Mouse (Mus musculus) MEL (cell line): ENCODE measurements at regions not wholly inside any gene's neighbourhood (a gene's known extent, or its start where the extent isn't known, plus 50 kb on each side); places are given as distances from the start of the nearest gene placed in this dataset.

Experiments
- DNase-seq: peaks from one replicate; pipeline ENCODE4 v3.0.0; 2011; ENCODE audit warnings: low read depth, low spot score
- H3K27ac ChIP-seq: 2 replicates; pipeline ENCODE4 v1.5.1; 2012; ENCODE audit warnings: low read depth, mild to moderate bottlenecking, control low read depth, low read length, moderate library complexity; ENCODE audit not compliant: control insufficient read depth
- H3K27me3 ChIP-seq, 2 experiments: fragments of 150-350 bp in 1 of 2; sonication (generic) in 1 of 2; 2 replicates each; pipeline ENCODE4 v1.6.1; 2012; ENCODE audit warnings: low read length in 2 of 2, mild to moderate bottlenecking in 2 of 2, improper control_type of control experiment in 1 of 2, moderate library complexity in 1 of 2; ENCODE audit not compliant: insufficient read depth in 2 of 2, control insufficient read depth in 1 of 2
- H3K36me3 ChIP-seq, 2 experiments: 2 replicates each; pipeline ENCODE4 v1.6.1; 2012 to 2014; ENCODE audit warnings: low read length in 2 of 2, improper control_type of control experiment in 1 of 2, inconsistent platforms in 1 of 2, mild to moderate bottlenecking in 1 of 2; ENCODE audit not compliant: insufficient read depth in 2 of 2, control insufficient read depth in 1 of 2
- H3K4me1 ChIP-seq, 2 experiments: fragments of 150-350 bp in 1 of 2; sonication (generic) in 1 of 2; 2 replicates each; pipeline ENCODE4 v1.6.1; 2012; ENCODE audit warnings: low read length in 2 of 2, improper control_type of control experiment in 1 of 2, mild to moderate bottlenecking in 1 of 2; ENCODE audit not compliant: insufficient read depth in 2 of 2, control insufficient read depth in 1 of 2
- H3K4me3 ChIP-seq, 2 experiments: fragments of 150-350 bp in 1 of 2; sonication (generic) in 1 of 2; 2 replicates each; pipeline ENCODE4 v1.5.1; 2012; ENCODE audit warnings: low read depth in 2 of 2, low read length in 2 of 2, mild to moderate bottlenecking in 2 of 2, moderate library complexity in 2 of 2, control low read depth in 1 of 2, improper control_type of control experiment in 1 of 2; ENCODE audit not compliant: control insufficient read depth in 1 of 2, insufficient read depth in 1 of 2
- H3K79me2 ChIP-seq: 2 replicates; pipeline ENCODE4 v1.6.1; 2012; ENCODE audit warnings: mild to moderate bottlenecking, low read length, moderate library complexity; ENCODE audit not compliant: control insufficient read depth, poor library complexity, insufficient read depth
- H3K9ac ChIP-seq: 2 replicates; pipeline ENCODE4 v1.6.1; 2012; ENCODE audit warnings: low read depth, mild to moderate bottlenecking, control low read depth, low read length, moderate library complexity; ENCODE audit not compliant: control insufficient read depth, poor library complexity, severe bottlenecking
- H3K9me3 ChIP-seq: fragments of 150-350 bp; sonication (generic); replicated peaks from 2 replicates; pipeline ENCODE4 v1.6.1; 2012; ENCODE audit warnings: mild to moderate bottlenecking, low read length, improper control_type of control experiment, moderate library complexity; ENCODE audit not compliant: insufficient read depth
- BHLHE40 ChIP-seq: IDR thresholded peaks from 2 replicates; pipeline ENCODE4 v1.6.1; 2012; ENCODE audit warnings: low read depth, mild to moderate bottlenecking, inconsistent platforms, low read length, improper control_type of control experiment, borderline replicate concordance
- CHD2 ChIP-seq: IDR thresholded peaks from 2 replicates; pipeline ENCODE4 v1.6.1; 2011; ENCODE audit warnings: low read length, improper control_type of control experiment
- ELF1 ChIP-seq: IDR thresholded peaks from 2 replicates; pipeline ENCODE4 v1.6.1; 2014; ENCODE audit warnings: low read depth, mild to moderate bottlenecking, inconsistent platforms, low read length, improper control_type of control experiment, moderate library complexity
- ETS1 ChIP-seq: IDR thresholded peaks from 2 replicates; pipeline ENCODE4 v1.6.1; 2012; ENCODE audit warnings: low read depth, mild to moderate bottlenecking, inconsistent platforms, low read length, improper control_type of control experiment, moderate library complexity
- GATA1 ChIP-seq: IDR thresholded peaks from 2 replicates; pipeline ENCODE4 v1.6.1; 2011; ENCODE audit warnings: low read depth, low read length, improper control_type of control experiment
- JUND ChIP-seq: IDR thresholded peaks from 2 replicates; pipeline ENCODE4 v1.6.1; 2011; ENCODE audit warnings: low read depth, mild to moderate bottlenecking, improper control_type of control experiment, low read length
- MAFK ChIP-seq: IDR thresholded peaks from 2 replicates; pipeline ENCODE4 v1.6.1; 2011; ENCODE audit warnings: low read depth, mild to moderate bottlenecking, low read length, improper control_type of control experiment, borderline replicate concordance
- MAZ ChIP-seq: IDR thresholded peaks from 2 replicates; pipeline ENCODE4 v1.6.1; 2012; ENCODE audit warnings: low read depth, mild to moderate bottlenecking, inconsistent platforms, low read length, improper control_type of control experiment
- MEF2A ChIP-seq: IDR thresholded peaks from 2 replicates; pipeline ENCODE4 v1.6.1; 2014; ENCODE audit warnings: low read depth, mild to moderate bottlenecking, inconsistent platforms, low read length, improper control_type of control experiment; ENCODE audit not compliant: poor library complexity, insufficient replicate concordance, severe bottlenecking; ENCODE audit errors: extremely low read depth
- MYC ChIP-seq: IDR thresholded peaks from 2 replicates; pipeline ENCODE4 v1.6.1; 2011; ENCODE audit warnings: low read depth, mild to moderate bottlenecking, low read length, improper control_type of control experiment, moderate library complexity
- POLR2AphosphoS2 ChIP-seq: IDR thresholded peaks from 2 replicates; pipeline ENCODE4 v1.6.1; 2011; ENCODE audit warnings: low read length, improper control_type of control experiment
- POLR2AphosphoS5 ChIP-seq: IDR thresholded peaks from 2 replicates; pipeline ENCODE4 v1.6.1; 2012; ENCODE audit warnings: low read depth, borderline replicate concordance, mild to moderate bottlenecking, inconsistent platforms, low read length, moderate library complexity, mixed read lengths
- RAD21 ChIP-seq: IDR thresholded peaks from 2 replicates; pipeline ENCODE4 v1.6.1; 2011; ENCODE audit warnings: mild to moderate bottlenecking, low read depth, low read length, improper control_type of control experiment
- RCOR1 ChIP-seq: IDR thresholded peaks from 2 replicates; pipeline ENCODE4 v1.6.1; 2012; ENCODE audit warnings: low read depth, mild to moderate bottlenecking, inconsistent platforms, low read length, improper control_type of control experiment
- SMC3 ChIP-seq: IDR thresholded peaks from 2 replicates; pipeline ENCODE4 v1.6.1; 2011; ENCODE audit warnings: low read depth, low read length, improper control_type of control experiment
- TAL1 ChIP-seq: IDR thresholded peaks from 2 replicates; pipeline ENCODE4 v1.6.1; 2012; ENCODE audit warnings: mild to moderate bottlenecking, inconsistent platforms, low read length, moderate library complexity, mixed read lengths
- UBTF ChIP-seq: IDR thresholded peaks from 2 replicates; pipeline ENCODE4 v1.6.1; 2012; ENCODE audit warnings: low read depth, mild to moderate bottlenecking, inconsistent platforms, low read length, improper control_type of control experiment, moderate library complexity, borderline replicate concordance; ENCODE audit not compliant: insufficient read depth
- USF2 ChIP-seq, 2 experiments: IDR thresholded peaks; 2 replicates each; pipeline ENCODE4 v1.6.1; 2011 to 2012; ENCODE audit warnings: improper control_type of control experiment in 2 of 2, low read length in 2 of 2, borderline replicate concordance in 1 of 2, inconsistent platforms in 1 of 2, low read depth in 1 of 2, mild to moderate bottlenecking in 1 of 2; ENCODE audit not compliant: insufficient read depth in 1 of 2
- ZC3H11A ChIP-seq: IDR thresholded peaks from 2 replicates; pipeline ENCODE4 v1.6.1; 2012; ENCODE audit warnings: low read depth, mild to moderate bottlenecking, inconsistent platforms, low read length, improper control_type of control experiment
- ZMIZ1 ChIP-seq: IDR thresholded peaks from 2 replicates; pipeline ENCODE4 v1.6.1; 2012; ENCODE audit warnings: low read depth, mild to moderate bottlenecking, inconsistent platforms, low read length, improper control_type of control experiment, moderate library complexity
- ZNF384 ChIP-seq: IDR thresholded peaks from 2 replicates; pipeline ENCODE4 v1.6.1; 2012; ENCODE audit warnings: low read depth, mild to moderate bottlenecking, inconsistent platforms, low read length, improper control_type of control experiment

- Histone ChIP-seq H3K4me1 (no peaks in the 10 kb centered on the region), H3K27me3 (no peaks in the 10 kb centered on the region), H3K79me2 (no peaks in the 10 kb centered on the region), H3K4me3 (no peak overlapping the region), H3K27ac (no peak overlapping the region), H3K9ac (no peak overlapping the region), H3K36me3 (no peaks in the 10 kb centered on the region), H3K9me3 (no peaks in the 10 kb centered on the region)
- TF ChIP-seq BHLHE40 (no peak), JUND (no peak), ZNF384 (no peak), RAD21 (no peak), CHD2 (no peak), POLR2AphosphoS5 (no peak), MAFK (no peak), RCOR1 (no peak), MEF2A (no peak), GATA1 (no peak), ELF1 (no peak), MAZ (no peak), UBTF (no peak), ETS1 (no peak), MYC (no peak), USF2 (IDR thresholded peaks at IDR 0.05; ENCODE audit: borderline replicate concordance in 1 of 2, insufficient read depth in 1 of 2, low read depth in 1 of 2, low read length in 2 of 2) (no peak), ZMIZ1 (no peak), TAL1 (no peak)
- DNase-seq = no peak
Measured at GRCm38 (mm10) chr14:103441454-103442065, 71.6 kb upstream of the Scel start.

- no peaks in the 10 kb centered on the region for H3K4me1 ChIP-seq
- H3K27me3 ChIP-seq = no peaks in the 10 kb centered on the region
- no peaks in the 10 kb centered on the region for H3K79me2 ChIP-seq
- no peak overlapping the region for H3K27ac ChIP-seq
- no peaks in the 10 kb centered on the region for H3K9me3 ChIP-seq
- no peak overlapping the region for H3K9ac ChIP-seq
- no peaks in the 10 kb centered on the region for H3K36me3 ChIP-seq
- no peak for TF ChIP-seq POLR2AphosphoS2
- no peak for TF ChIP-seq SMC3
- no peak for TF ChIP-seq ZC3H11A
- TF ChIP-seq, all 39 proteins: peak for 0
- no peak overlapping the region for H3K4me3 ChIP-seq
- DNase-seq = no peak
Measured at GRCm38 (mm10) chr14:103440243-103440642, 72.9 kb upstream of the Scel start.
